In genomic region chr5:23435482-23436125, GRCm38 (mm10) we compare ENCODE assay signal across 8 mouse cellular contexts. TPM values are rescaled to one million over a fixed set of nuclear protein-coding genes. Genes with fewer than 3 reads are reported as not detected.
DNase-seq lines count a peak whose midpoint lies in the region; ATAC-seq and TF ChIP-seq lines count a peak whose summit lies in the region.

No protein-coding gene starts in this region.

- peak overlapping the region; percentile 78 for H3K4me2 ChIP-seq in forebrain, embryonic 11.5 days (ENCODE audit: low read depth, low read length, severe bottlenecking)

- no peaks in the 10 kb centered on the region for H3K4me1 ChIP-seq in forebrain, embryonic 11.5 days (replicated peaks; ENCODE audit: control insufficient read depth, insufficient read depth, low read length)
- peaks cover 13% of the 10 kb centered on the region; the same call in 1 of the 2 replicates for H3K4me1 ChIP-seq in liver, adult 2 months (ENCODE audit: control insufficient read depth, insufficient read depth, low read length)
- H3K4me1 ChIP-seq in olfactory bulb, adult 2 months (ENCODE audit: control insufficient read depth, insufficient read depth, low read length), result no peaks in the 10 kb centered on the region

- under 1% methylated on average over 13 of the region's 13 CpGs for WGBS in forebrain, embryonic 11.5 days
- WGBS in liver, adult 2 months, result under 1% methylated on average over 13 of the region's 13 CpGs
- under 1% methylated on average over 13 of the region's 13 CpGs for whole genome bisulfite sequencing in olfactory bulb, adult 2 months

- TF ChIP-seq CTCF in liver, adult 2 months (IDR thresholded peaks at IDR 0.05; ENCODE audit: low read depth, low read length), result no peak
- no peak for TF ChIP-seq CTCF in olfactory bulb, adult 2 months (IDR thresholded peaks at IDR 0.05; ENCODE audit: insufficient read depth, low read depth, low read length)

- H3K27me3 ChIP-seq in forebrain, embryonic 11.5 days (ENCODE audit: control insufficient read depth, insufficient read depth, low read length), result no peaks in the 10 kb centered on the region
- H3K27me3 ChIP-seq in liver, adult 2 months (ENCODE audit: control insufficient read depth, insufficient read depth, low read length), result no peaks in the 10 kb centered on the region

- no peaks in the 10 kb centered on the region for H3K36me3 ChIP-seq in forebrain, embryonic 11.5 days (ENCODE audit: control insufficient read depth, insufficient read depth, low read length)
- no peaks in the 10 kb centered on the region for H3K36me3 ChIP-seq in liver, adult 2 months (ENCODE audit: control insufficient read depth, insufficient read depth, low read length)

- ATAC-seq in forebrain, embryonic 11.5 days (replicated peaks; ENCODE audit: low FRiP score), result no peak

- peak overlapping the region; percentile 99 for H3K27ac ChIP-seq in forebrain, embryonic 11.5 days (ENCODE audit: low read depth, low read length)
- peak overlapping the region; percentile 94 for H3K27ac ChIP-seq in liver, adult 2 months (replicated peaks; ENCODE audit: insufficient read depth, low read depth, low read length)
- peak overlapping the region; percentile 99 for H3K27ac ChIP-seq in olfactory bulb, adult 2 months (ENCODE audit: insufficient read depth, low read depth, low read length)

- peak; percentile 49 for DNase-seq in kidney, postnatal 10 days
- no peak for DNase-seq in kidney, adult 18-20 months
- peak; percentile 24 for DNase-seq in ZHBTc4 (ENCODE audit: low read depth, low spot score)
- DNase-seq in forebrain, embryonic 11.5 days (ENCODE audit: low spot score), result peak; percentile 55
- no peak for DNase-seq in liver, adult 2 months (ENCODE audit: extremely low read depth, low read depth, low spot score)
- DNase-seq in layer of hippocampus, postnatal 25 days (ENCODE audit: extremely low spot score in 1 of 2, low spot score in 1 of 2), result no peak
- DNase-seq in ovary, postnatal 14 days (ENCODE audit: low spot score), result no peak

- TF ChIP-seq POLR2A in liver, adult 2 months (IDR thresholded peaks at IDR 0.05; ENCODE audit: extremely low read depth, insufficient read depth, low read length), result 0 out of 2 replicates have a peak, but pooled peaks have one; percentile 4
- no peak for TF ChIP-seq POLR2A in olfactory bulb, adult 2 months (IDR thresholded peaks at IDR 0.05; ENCODE audit: insufficient read depth, low read depth, low read length)

- peak overlapping the region; percentile 97 for H3K4me3 ChIP-seq in forebrain, embryonic 11.5 days (ENCODE audit: low read depth, low read length)
- peak overlapping the region; percentile 82 for H3K4me3 ChIP-seq in liver, adult 2 months (ENCODE audit: insufficient read depth, low read depth, low read length)
- peak overlapping the region; percentile 65 for H3K4me3 ChIP-seq in olfactory bulb, adult 2 months (ENCODE audit: insufficient read depth, low read depth, low read length)

- peaks cover 23% of the 10 kb centered on the region for H3K79me2 ChIP-seq in liver, adult 2 months (ENCODE audit: control insufficient read depth, insufficient read depth, low read length)

- H3K9ac ChIP-seq in forebrain, embryonic 11.5 days (ENCODE audit: low read length), result peak overlapping the region; percentile 90
- H3K9ac ChIP-seq in liver, adult 2 months (ENCODE audit: low read depth, low read length), result peak overlapping the region; percentile 97

- H3K9me3 ChIP-seq in forebrain, embryonic 11.5 days (ENCODE audit: control insufficient read depth, low read length), result no peaks in the 10 kb centered on the region

RNA-seq across cellular contexts. Expression of gene Kmt2e, which starts 1.4 kb away (rescaled TPM):
- polyA plus RNA-seq in forebrain, embryonic 11.5 days (2014; fragmentation: Nextera tagmentation; extraction: Ambion mirVana), result 104 TPM in 2 replicates
- total RNA-seq in liver, adult 2 months (2014; rRNA removed), result 19.1 and 23.2 TPM in 2 replicates
- polyA plus RNA-seq in liver, adult 2 months (2012; rRNA removed), result 5.5 and 8.1 TPM in 2 replicates
- polyA plus RNA-seq in olfactory bulb, adult 2 months (2012; ENCODE audit: insufficient read depth, insufficient read length, low replicate concordance, missing spikeins), result 94.8 and 315 TPM in 2 replicates
- 100 to 1,000 TPM in 1 of 2 experiments, 10 to 100 TPM in 1; 80.8 to 102 TPM for total RNA-seq in layer of hippocampus, postnatal 25 days (2021)

Comparison
In these comparisons a context has a peak if more than half of its experiments do, and no peak if none do; other contexts are left out.
1. DNase-seq: peak in kidney, postnatal 10 days (single experiment), ZHBTc4 (single experiment) and forebrain, embryonic 11.5 days (single experiment); none in kidney, adult 18-20 months (single experiment), liver, adult 2 months (single experiment), layer of hippocampus, postnatal 25 days (0 of 2) and ovary, postnatal 14 days (single experiment).
2. RNA of gene Kmt2e, which starts 1.4 kb away (polyA plus RNA-seq): 94.8 to 315 TPM in olfactory bulb, adult 2 months and 104 TPM in forebrain, embryonic 11.5 days; 5.5 to 8.1 TPM in liver, adult 2 months; every median in the first group is over 10 times any median in the second.
3. Peak in every context shown above with its lines, with median percentiles within 50 percentile points of each other: H3K27ac ChIP-seq and H3K4me3 ChIP-seq.